Mouse (Mus musculus) Patski (cell line): ENCODE measurements at regions not wholly inside any gene's neighbourhood (a gene's known extent, or its start where the extent isn't known, plus 50 kb on each side); places are given as distances from the start of the nearest gene placed in this dataset.
"Not testable (repeated sequence)": the region's sequence is repeated elsewhere in the genome, so short reads cannot be mapped to it uniquely, and the experiment has no call there.

Experiments
- ATAC-seq: fragments of 100-300 bp; one replicate; pipeline ENCODE4 v1.8.0; 2021
- CTCF ChIA-PET: fragments of 350-600 bp; sonication (Branson Sonifier 250); formaldehyde crosslinking; loops from one replicate; lab custom pipeline; 2022; ENCODE audit warnings: inconsistent platforms; lab: Charles Lee
- POLR2A ChIA-PET: fragments of 350-600 bp; sonication (Branson Sonifier 250); formaldehyde crosslinking; loops from one replicate; lab custom pipeline; 2022; ENCODE audit warnings: antibody characterized with exemption, inconsistent platforms; lab: Charles Lee
- DNase-seq: peaks from one replicate; pipeline ENCODE4 v3.0.0-alpha.2; 2011; ENCODE audit warnings: low read depth, low spot score
- H3K27me3 ChIP-seq: fragments of 371-371 bp; one replicate; pipeline ENCODE4 v1.5.1; 2021
- CTCF ChIP-seq: fragments of 100-300 bp; IDR thresholded peaks from one replicate; pipeline ENCODE4 v1.5.1; 2021
- in situ Hi-C: fragments of 300-500 bp; cut with MboI; formaldehyde crosslinking; loops from 3 replicates; pipeline ENCODE4 v1.11.1; 2018; ENCODE audit warnings: low pct_unique_long_range_greater_than_20kb, mixed read lengths

DNA sequence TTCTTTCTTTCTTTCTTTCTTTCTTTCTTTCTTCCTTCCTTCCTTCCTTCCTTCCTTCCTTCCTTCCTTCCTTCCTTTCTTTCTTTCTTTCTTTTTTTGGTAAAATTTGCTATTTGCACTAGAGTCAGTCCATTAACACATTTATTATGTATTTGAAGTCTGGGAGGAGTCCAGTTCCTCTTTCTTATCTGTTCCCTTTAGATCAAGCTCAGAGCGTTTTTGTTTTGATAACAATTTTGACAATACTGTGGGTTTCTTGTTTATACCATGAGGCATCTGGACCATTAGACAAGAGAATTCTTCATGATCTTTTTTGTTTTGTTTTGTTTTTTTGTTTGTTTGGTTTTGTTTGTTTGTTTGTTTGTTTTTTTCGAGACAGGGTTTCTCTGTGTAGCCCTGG is 52.3 kb upstream of the Cttnbp2 start:
- ATAC-seq, CTCF ChIA-PET, DNase-seq, in situ Hi-C loops, POLR2A ChIA-PET, H3K27me3 ChIP-seq: not testable (repeated sequence)

DNA sequence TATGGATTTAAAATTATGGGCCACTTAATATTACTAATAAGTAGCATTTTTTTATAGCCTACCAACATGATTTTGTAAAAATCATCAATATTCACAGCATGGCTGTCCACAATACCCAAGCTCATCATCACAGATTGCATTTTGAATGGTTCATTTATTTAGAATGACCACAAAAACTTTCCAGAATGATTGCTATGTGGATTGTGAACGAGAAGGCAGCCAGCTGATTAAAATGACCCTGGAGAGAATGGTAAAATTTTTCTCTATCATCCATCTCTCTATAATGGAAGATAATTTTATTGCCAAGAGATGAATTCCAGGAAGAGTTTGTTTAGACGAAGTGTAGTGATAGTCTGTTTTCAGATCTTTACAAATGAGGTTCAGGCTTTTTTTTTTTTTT is 54.6 kb upstream of the Cttnbp2 start:
- CTCF ChIA-PET, result no interaction called here
- ATAC-seq (no peak), DNase-seq (no peak)
- in situ Hi-C loops, result no loop called here
- no peak for TF ChIP-seq CTCF
- POLR2A ChIA-PET, result no interaction called here
- H3K27me3 ChIP-seq, result no peaks in the 10 kb centered on the region

DNA sequence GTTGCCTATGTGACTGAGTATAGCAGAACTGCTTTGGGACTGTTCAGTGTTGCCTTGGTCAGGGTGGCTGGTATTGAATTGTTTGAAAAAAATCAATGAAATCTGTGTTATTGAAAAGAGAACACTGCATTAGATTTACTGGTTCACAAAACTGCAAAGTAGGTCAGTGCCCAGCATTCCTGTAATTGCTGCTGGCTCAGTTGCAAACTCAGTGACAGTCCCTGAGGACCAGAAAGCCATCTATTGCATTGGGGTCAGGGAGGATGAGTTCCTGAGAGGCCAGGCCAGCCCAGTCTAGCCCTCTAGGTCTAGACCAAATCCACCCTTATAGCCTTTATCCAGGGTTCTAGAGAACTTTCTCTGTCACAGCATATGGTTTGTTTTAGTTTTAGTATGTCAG is 63.9 kb upstream of the Cttnbp2 start:
- in situ Hi-C loops, result no loop called here
- DNase-seq, result no peak
- no peaks in the 10 kb centered on the region for H3K27me3 ChIP-seq
- CTCF ChIA-PET, result no interaction called here
- no peak for ATAC-seq
- POLR2A ChIA-PET, result no interaction called here
- TF ChIP-seq CTCF, result no peak

DNA sequence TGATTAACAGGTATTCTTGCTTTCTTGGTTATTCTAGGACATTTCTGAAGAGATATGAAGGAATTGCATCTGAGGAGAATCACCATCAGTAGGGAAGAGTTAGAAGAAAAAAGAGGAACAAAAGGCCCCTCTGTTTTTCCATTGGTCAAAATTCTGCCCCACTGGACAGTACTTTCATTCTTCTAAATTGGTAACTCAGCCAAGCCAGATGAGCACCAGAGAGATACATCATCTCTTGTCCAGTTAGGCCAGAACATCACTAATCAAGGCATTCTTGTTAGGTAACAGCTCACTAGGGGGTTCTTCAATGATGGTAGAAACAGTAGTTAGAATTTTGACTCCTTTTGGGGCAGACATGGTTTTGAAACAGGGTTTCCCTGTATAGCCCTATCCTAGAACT is 74.8 kb upstream of the Cttnbp2 start:
- in situ Hi-C loops, result no loop called here
- DNase-seq (no peak), ATAC-seq (no peak)
- POLR2A ChIA-PET, result no interaction called here
- H3K27me3 ChIP-seq, result peaks cover 11% of the 10 kb centered on the region
- CTCF ChIA-PET, result no interaction called here
- no peak for TF ChIP-seq CTCF

DNA sequence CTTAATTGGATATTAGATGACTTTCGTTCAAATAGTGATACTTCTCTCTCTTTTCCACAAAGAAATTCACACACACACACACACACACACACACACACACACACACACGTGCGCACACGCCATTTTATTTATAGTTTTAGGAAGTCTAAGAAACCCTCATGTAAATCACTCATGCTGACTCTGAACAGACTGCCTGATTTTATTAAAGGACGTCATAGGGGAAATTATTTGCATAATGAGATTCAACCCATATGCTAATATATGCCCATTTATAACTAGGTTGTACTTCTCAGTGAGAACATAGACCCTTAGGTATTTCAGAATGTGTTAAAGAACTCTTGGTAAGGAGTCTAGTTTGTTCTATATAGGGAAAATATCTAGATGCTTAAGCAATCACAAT is 82.0 kb upstream of the Cttnbp2 start:
- ChIA-PET CTCF (no interaction called here), POLR2A (no interaction called here)
- no peak for TF ChIP-seq CTCF
- H3K27me3 ChIP-seq, result peaks cover 7% of the 10 kb centered on the region
- in situ Hi-C loops, result no loop called here
- ATAC-seq (no peak), DNase-seq (no peak)

DNA sequence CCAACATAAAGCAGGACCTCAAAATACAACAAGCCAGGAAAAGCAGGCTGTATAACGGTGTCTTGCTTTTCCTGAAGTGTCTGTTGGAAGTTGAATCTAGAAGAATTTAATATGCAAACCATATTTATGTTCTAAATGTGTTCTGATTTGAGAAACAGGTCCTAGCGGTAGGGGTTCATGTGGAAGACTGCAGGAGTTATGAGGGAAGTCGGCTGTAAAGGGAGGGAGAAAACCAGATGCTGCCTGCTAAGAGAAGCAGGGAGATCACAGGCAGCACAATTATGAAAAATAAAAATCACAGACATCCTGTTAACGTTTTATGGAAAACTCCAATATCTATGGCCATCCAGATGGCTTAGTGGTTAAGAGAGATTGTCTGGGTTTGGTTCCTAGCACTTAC is 85.0 kb upstream of the Cttnbp2 start:
- H3K27me3 ChIP-seq, result peaks cover 3% of the 10 kb centered on the region
- ChIA-PET POLR2A (no interaction called here), CTCF (no interaction called here)
- ATAC-seq, result no peak
- DNase-seq, result no peak
- in situ Hi-C loops, result no loop called here
- no peak for TF ChIP-seq CTCF

DNA sequence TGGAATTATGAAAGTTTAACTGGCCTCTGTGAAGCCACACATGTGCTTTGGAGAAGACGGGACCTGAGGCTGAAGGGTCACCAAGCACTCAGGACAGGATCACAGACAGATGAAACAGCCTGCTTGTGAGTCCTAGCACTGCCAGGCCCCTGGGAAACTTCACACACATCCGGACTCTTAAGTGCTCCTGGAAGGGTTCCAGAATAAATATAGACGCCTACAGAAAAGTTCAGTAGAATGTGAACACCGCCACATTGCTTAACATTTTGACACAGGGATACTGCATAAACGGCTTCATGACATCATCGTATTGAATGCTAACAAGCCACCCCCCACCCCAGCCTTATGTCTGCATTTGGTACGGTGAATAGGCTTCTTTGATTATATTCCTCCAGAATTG is 87.3 kb upstream of the Cttnbp2 start:
- CTCF ChIA-PET, result no interaction called here
- in situ Hi-C loops, result no loop called here
- no peak for DNase-seq
- peaks cover 3% of the 10 kb centered on the region for H3K27me3 ChIP-seq
- no peak for TF ChIP-seq CTCF
- ATAC-seq, result no peak
- POLR2A ChIA-PET, result no interaction called here

DNA sequence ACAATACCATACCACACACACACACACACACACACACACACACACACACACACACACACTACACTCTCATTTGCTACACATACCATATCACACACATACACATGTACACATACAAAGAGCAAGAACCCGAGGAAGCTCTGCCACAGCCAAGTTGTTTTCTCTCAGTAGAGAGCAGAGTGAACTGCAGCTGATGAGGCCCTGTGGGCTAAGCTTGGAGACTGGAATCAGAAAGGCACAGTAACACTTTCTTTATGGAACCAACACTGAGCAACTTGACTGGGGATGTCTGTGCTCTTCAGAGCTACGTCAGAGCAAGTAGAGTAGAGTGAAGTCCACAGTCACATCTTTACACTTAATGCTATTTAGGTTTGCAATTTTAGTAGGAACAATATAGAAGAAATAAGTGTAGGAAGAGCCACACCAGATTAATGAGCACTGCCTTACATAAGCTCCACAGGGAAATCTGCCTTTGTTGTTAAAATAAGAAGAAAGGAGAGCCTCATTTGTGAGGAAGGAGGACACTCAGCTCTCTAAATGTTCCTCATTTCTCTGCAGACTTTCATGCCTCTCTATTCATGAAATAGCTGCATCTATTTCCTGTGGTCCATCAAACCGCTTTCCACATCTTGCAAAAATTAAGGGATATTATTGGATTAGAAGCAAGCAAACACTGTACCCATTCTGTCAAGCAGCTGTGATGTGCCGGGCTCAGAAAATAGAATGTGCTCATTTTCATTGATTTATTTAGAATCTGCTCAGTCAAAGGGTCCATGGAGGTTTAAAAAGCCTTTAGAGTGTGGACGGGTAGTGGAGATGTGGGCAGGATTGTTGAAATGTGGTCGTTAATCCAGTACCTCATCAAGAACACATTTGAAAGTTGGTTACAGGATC is 107.0 kb upstream of the Cttnbp2 start:
- CTCF ChIA-PET, result interaction anchor here (0.6 kb wide), 1 partner anchor 73 kb away, joined by 3 read pairs; no protein-coding TSS in a partner anchor
- no peak for ATAC-seq
- in situ Hi-C loops, result no loop called here
- TF ChIP-seq CTCF, result no peak
- POLR2A ChIA-PET, result no interaction called here
- DNase-seq, result no peak
- H3K27me3 ChIP-seq, result no peaks in the 10 kb centered on the region

DNA sequence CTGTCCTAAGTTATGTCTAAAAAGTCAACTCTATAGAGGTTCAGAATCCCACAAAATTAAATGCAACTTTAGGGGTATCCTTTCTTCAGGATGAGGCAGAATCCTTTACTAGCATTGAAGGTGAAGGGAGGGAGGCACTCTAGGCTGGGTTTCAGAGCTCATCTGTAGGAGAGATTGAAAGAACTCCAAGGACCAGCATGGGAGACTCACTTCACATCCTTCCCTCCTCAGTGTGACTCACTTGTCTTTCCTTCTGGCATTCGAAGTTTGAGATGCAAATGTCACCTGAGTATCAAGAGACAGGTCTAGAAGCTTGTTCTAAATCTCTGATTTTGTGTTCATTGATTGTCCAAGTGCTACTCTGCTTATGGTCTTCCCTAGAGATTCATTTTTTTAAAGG is 113.9 kb upstream of the Cttnbp2 start:
- H3K27me3 ChIP-seq, result no peaks in the 10 kb centered on the region
- DNase-seq (no peak), ATAC-seq (no peak)
- in situ Hi-C loops, result no loop called here
- CTCF ChIA-PET, result interaction anchor here (1.9 kb wide), 1 partner anchor 12 kb away, joined by 4 read pairs; no protein-coding TSS in a partner anchor
- TF ChIP-seq CTCF, result no peak
- POLR2A ChIA-PET, result interaction anchor here (0.7 kb wide), 1 partner anchor 34 kb away, joined by 3 read pairs; no protein-coding TSS in a partner anchor

DNA sequence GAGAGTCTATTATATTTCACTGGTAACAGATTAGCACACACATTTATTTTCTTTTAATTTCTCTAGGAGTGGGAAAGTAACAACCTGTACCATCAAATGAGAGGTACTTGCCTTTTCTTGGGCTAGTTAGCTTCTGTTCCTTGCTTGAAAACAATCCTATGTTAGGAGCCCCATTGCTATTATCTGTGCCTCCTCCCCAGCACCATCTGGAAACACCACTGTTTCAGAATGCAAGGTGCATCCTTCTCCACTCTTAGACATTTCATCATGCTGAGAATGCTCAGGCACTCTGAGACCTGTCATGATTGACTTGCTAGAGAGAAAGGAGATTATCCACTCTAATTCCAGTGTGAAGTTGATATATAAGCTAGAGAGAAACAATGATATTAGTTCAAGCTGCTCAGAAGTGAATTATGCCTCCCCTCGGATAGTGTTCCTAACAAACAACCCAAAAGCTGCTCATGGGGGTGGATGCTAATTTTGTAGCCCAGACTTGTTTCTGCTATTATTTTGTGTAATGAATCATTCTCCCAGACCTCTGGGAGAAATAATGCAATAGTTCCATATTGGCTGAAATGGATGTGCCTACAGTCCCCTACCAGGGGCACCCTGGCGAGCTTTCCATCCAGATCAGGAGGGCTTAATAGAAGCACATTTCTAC is 119.0 kb upstream of the Cttnbp2 start:
- CTCF ChIA-PET, result interaction anchor here (1.0 to 1.9 kb wide), 4 partner anchors 9 to 26 kb away, joined by 3 to 7 read pairs (median 4); no protein-coding TSS in a partner anchor
- no peaks in the 10 kb centered on the region for H3K27me3 ChIP-seq
- TF ChIP-seq CTCF, result no peak
- ATAC-seq, result no peak
- in situ Hi-C loops, result no loop called here
- no peak for DNase-seq
- POLR2A ChIA-PET, result no interaction called here
